Mouse (Mus musculus): ENCODE measurements around the gene Serpina10. TPM values are rescaled to one million over a fixed set of nuclear protein-coding genes. Genes with fewer than 3 reads are reported as not detected.
A peak's percentile ranks its signal among the peaks of the same experiment; 100 is the strongest.

The Serpina10 gene
- polyA plus RNA-seq, 1 experiment from 2014 or later = 109 TPM

GRCm38 (mm10) chr12:103657991-103658390 is 26.7 kb upstream of the Serpina10 start:
- CTCF ChIA-PET = no interaction called here
- TF ChIP-seq CTCF (IDR thresholded peaks at IDR 0.05) = no peak
- in situ Hi-C loops (cut with MboI; ENCODE audit: low pct_unique_long_range_greater_than_20kb) = no loop called here
- POLR2A ChIA-PET = no interaction called here
- no peak for ATAC-seq
- no peaks in the 10 kb centered on the region for H3K27me3 ChIP-seq
- no peak for DNase-seq (ENCODE audit: low read depth, low spot score)

GRCm38 (mm10) chr12:103656848-103657626 is 25.8 kb upstream of the Serpina10 start, which contains the start of gene Serpina6:
Serpina6 (minus strand) TSS chr12:103657212.
- in situ Hi-C loops (cut with MboI; ENCODE audit: low pct_unique_long_range_greater_than_20kb) = no loop called here
- H3K27me3 ChIP-seq = no peaks in the 10 kb centered on the region
- CTCF ChIA-PET = interaction anchor here (0.6 to 0.9 kb wide), 3 partner anchors 9 to 14 kb away, joined by 3 read pairs; no protein-coding TSS in a partner anchor
- peak; percentile 40 for ATAC-seq
- POLR2A ChIA-PET = no interaction called here
- no peak for DNase-seq (ENCODE audit: low read depth, low spot score)
- no peak for TF ChIP-seq CTCF (IDR thresholded peaks at IDR 0.05)

GRCm38 (mm10) chr12:103655123-103656044 is 24.1 kb upstream of the Serpina10 start:
- no peaks in the 10 kb centered on the region for H3K27me3 ChIP-seq
- ATAC-seq = no peak
- DNase-seq (ENCODE audit: low read depth, low spot score) = no peak
- ChIA-PET CTCF (no interaction called here), POLR2A (no interaction called here)
- in situ Hi-C loops (cut with MboI; ENCODE audit: low pct_unique_long_range_greater_than_20kb) = no loop called here
- TF ChIP-seq CTCF (IDR thresholded peaks at IDR 0.05) = no peak

GRCm38 (mm10) chr12:103653836-103654235 is 22.6 kb upstream of the Serpina10 start:
- in situ Hi-C loops (cut with MboI; ENCODE audit: low pct_unique_long_range_greater_than_20kb) = no loop called here
- TF ChIP-seq CTCF (IDR thresholded peaks at IDR 0.05) = no peak
- no peak for ATAC-seq
- DNase-seq (ENCODE audit: low read depth, low spot score) = no peak
- POLR2A ChIA-PET = no interaction called here
- CTCF ChIA-PET = no interaction called here
- no peaks in the 10 kb centered on the region for H3K27me3 ChIP-seq

GRCm38 (mm10) chr12:103646314-103646713 is 15.1 kb upstream of the Serpina10 start:
- ChIA-PET CTCF (no interaction called here), POLR2A (no interaction called here)
- ATAC-seq (no peak), DNase-seq (ENCODE audit: low read depth, low spot score) (no peak)
- TF ChIP-seq CTCF (IDR thresholded peaks at IDR 0.05) = no peak
- H3K27me3 ChIP-seq = no peaks in the 10 kb centered on the region
- in situ Hi-C loops (cut with MboI; ENCODE audit: low pct_unique_long_range_greater_than_20kb) = no loop called here

- POLR2A ChIA-PET = no interaction called here
- ATAC-seq (no peak), DNase-seq (ENCODE audit: low read depth, low spot score) (no peak)
- in situ Hi-C loops (cut with MboI; ENCODE audit: low pct_unique_long_range_greater_than_20kb) = no loop called here
- H3K27me3 ChIP-seq = no peaks in the 10 kb centered on the region
- no peak for TF ChIP-seq CTCF (IDR thresholded peaks at IDR 0.05)
- CTCF ChIA-PET = interaction anchor here (1.0 to 1.1 kb wide), 2 partner anchors 15 to 66 kb away, joined by 3 to 5 read pairs; no protein-coding TSS in a partner anchor
Measured at GRCm38 (mm10) chr12:103644601-103645000, 13.4 kb upstream of the Serpina10 start.

GRCm38 (mm10) chr12:103643818-103644217 is 12.6 kb upstream of the Serpina10 start:
- no peaks in the 10 kb centered on the region for H3K27me3 ChIP-seq
- in situ Hi-C loops (cut with MboI; ENCODE audit: low pct_unique_long_range_greater_than_20kb) = no loop called here
- ATAC-seq = no peak

GRCm38 (mm10) chr12:103643336-103643735 is 12.1 kb upstream of the Serpina10 start:
- no peak for ATAC-seq
- TF ChIP-seq CTCF (IDR thresholded peaks at IDR 0.05) = peak; percentile 94
- H3K27me3 ChIP-seq = no peaks in the 10 kb centered on the region
- no peak for DNase-seq (ENCODE audit: low read depth, low spot score)
- in situ Hi-C loops (cut with MboI; ENCODE audit: low pct_unique_long_range_greater_than_20kb) = no loop called here
- CTCF ChIA-PET = interaction anchor here (0.7 to 1.1 kb wide), 7 partner anchors 13 to 67 kb away, joined by 3 to 5 read pairs (median 3); no protein-coding TSS in a partner anchor
- POLR2A ChIA-PET = no interaction called here

More at GRCm38 (mm10) chr12:103643818-103644217, 12.6 kb upstream of the Serpina10 start:
- POLR2A ChIA-PET = no interaction called here
- TF ChIP-seq CTCF (IDR thresholded peaks at IDR 0.05) = no peak
- CTCF ChIA-PET = interaction anchor here (0.7 to 1.1 kb wide), 7 partner anchors 13 to 67 kb away, joined by 3 to 5 read pairs (median 3); no protein-coding TSS in a partner anchor
- no peak for DNase-seq (ENCODE audit: low read depth, low spot score)

GRCm38 (mm10) chr12:103635846-103636245 is 4.6 kb upstream of the Serpina10 start:
- in situ Hi-C loops (cut with MboI; ENCODE audit: low pct_unique_long_range_greater_than_20kb) = no loop called here
- no peak for DNase-seq (ENCODE audit: low read depth, low spot score)
- no peak for ATAC-seq
- ChIA-PET CTCF (no interaction called here), POLR2A (no interaction called here)
- H3K27me3 ChIP-seq = no peaks in the 10 kb centered on the region
- no peak for TF ChIP-seq CTCF (IDR thresholded peaks at IDR 0.05)

GRCm38 (mm10) chr12:103634430-103634829 is 3.2 kb upstream of the Serpina10 start:
- ChIA-PET CTCF (no interaction called here), POLR2A (no interaction called here)
- in situ Hi-C loops (cut with MboI; ENCODE audit: low pct_unique_long_range_greater_than_20kb) = no loop called here
- no peak for DNase-seq (ENCODE audit: low read depth, low spot score)
- ATAC-seq = no peak
- no peaks in the 10 kb centered on the region for H3K27me3 ChIP-seq
- TF ChIP-seq CTCF (IDR thresholded peaks at IDR 0.05) = no peak

- CTCF ChIA-PET = no interaction called here
- no peak for TF ChIP-seq CTCF (IDR thresholded peaks at IDR 0.05)
- H3K27me3 ChIP-seq = no peaks in the 10 kb centered on the region
- POLR2A ChIA-PET = no interaction called here
- in situ Hi-C loops (cut with MboI; ENCODE audit: low pct_unique_long_range_greater_than_20kb) = no loop called here
- no peak for DNase-seq (ENCODE audit: low read depth, low spot score)
- no peak for ATAC-seq
Measured at GRCm38 (mm10) chr12:103616860-103617261, 14.4 kb downstream of the Serpina10 start.

Data from Patski (cell line).